Mouse (Mus musculus) thymus, postnatal 25 days (tissue): ENCODE results near the gene Etl4.

ENCODE experiments used
- DNase-seq: peaks from one replicate; pipeline ENCODE4 v3.0.0; 2022

Gene Etl4

DNA sequence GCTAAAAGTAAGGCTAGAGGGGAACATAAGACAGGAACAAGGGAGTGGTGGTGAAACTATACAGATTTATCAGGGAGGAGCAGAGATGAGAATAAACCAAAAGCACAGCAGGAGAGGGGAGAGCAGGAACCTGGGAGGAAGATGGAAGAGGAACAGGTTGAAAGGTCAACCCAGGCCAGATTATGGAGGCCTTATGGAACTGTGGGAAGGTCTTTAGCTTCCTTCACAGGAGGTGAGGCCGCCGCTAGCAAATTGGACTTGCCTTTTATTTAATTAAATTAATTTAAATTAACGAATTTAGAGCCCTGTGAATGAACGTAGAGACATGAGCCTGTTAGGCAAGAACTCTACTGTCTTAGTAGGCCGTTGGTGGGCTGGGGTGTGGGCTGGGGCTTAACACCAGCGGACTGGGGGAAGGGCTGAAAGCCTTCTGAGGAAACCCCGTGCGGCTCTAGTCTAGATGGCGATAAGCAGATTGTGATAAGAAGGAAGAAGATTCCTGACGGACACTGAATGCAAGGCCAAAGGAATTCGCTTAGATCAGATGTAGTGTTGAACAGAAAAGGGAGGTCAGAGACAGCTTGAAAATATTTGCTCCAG is 612.2 kb downstream of the Etl4 start:
- DNase-seq: no peak

- no peak for DNase-seq
Measured at GRCm38 (mm10) chr2:20523636-20524035, 614.1 kb downstream of the Etl4 start.

GRCm38 (mm10) chr2:20525879-20526593 is 616.5 kb downstream of the Etl4 start:
- DNase-seq: no peak

GRCm38 (mm10) chr2:20526856-20527255 is 617.3 kb downstream of the Etl4 start:
- DNase-seq: no peak

- DNase-seq: no peak
Measured at GRCm38 (mm10) chr2:20532623-20533022, 623.0 kb downstream of the Etl4 start.

DNA sequence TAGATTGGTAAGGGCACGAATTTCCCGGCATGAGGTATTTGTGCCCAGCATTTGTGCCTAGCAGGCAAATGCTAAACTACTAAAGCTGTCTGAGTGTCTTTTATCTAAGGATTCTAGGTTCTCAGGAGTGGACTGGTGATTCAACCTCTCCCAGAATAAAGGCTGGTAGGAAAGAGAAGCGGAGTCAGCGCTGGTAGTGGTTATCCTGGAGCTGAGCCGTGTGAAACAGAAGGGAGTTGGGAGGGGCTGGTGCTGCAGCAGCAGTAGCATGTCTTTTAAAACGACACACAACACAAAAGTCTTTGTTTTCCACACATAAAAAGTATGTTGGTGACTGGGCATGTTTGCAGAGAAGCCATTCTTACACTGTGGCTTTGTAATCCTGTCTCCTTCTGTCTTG is 628.2 kb downstream of the Etl4 start:
- no peak for DNase-seq

- DNase-seq: no peak
Measured at GRCm38 (mm10) chr2:20538871-20539270, 629.3 kb downstream of the Etl4 start.

DNA sequence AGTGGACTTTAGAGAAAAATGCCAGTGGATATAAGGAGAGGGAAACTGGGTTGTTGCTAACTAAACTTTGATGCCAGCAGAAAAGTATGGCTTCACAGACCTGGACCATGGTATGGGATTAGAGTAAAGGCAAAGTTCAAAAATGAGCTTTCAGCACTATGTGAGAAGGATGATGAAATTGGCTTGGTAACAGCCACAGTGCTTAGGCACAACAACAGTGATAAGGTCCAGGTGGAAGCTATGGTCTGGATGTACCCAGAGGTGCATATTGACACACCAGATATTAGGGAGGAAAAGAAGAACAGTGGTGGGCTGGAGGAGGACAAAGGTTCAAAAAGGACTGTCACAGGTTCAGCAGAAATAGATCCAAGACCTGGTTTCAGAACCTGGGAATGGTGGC is 631.7 kb downstream of the Etl4 start:
- no peak for DNase-seq

- no peak for DNase-seq
Measured at GRCm38 (mm10) chr2:20542286-20542685, 632.7 kb downstream of the Etl4 start.

- no peak for DNase-seq
Measured at GRCm38 (mm10) chr2:20545624-20546023, 636.0 kb downstream of the Etl4 start.

GRCm38 (mm10) chr2:20546496-20547348 is 637.1 kb downstream of the Etl4 start:
- DNase-seq: no peak

GRCm38 (mm10) chr2:20547349-20547677 is 637.7 kb downstream of the Etl4 start:
- no peak for DNase-seq

GRCm38 (mm10) chr2:20547686-20548624 is 638.4 kb downstream of the Etl4 start:
- DNase-seq: no peak

GRCm38 (mm10) chr2:20549065-20549464 is 639.5 kb downstream of the Etl4 start:
- DNase-seq: no peak

DNA sequence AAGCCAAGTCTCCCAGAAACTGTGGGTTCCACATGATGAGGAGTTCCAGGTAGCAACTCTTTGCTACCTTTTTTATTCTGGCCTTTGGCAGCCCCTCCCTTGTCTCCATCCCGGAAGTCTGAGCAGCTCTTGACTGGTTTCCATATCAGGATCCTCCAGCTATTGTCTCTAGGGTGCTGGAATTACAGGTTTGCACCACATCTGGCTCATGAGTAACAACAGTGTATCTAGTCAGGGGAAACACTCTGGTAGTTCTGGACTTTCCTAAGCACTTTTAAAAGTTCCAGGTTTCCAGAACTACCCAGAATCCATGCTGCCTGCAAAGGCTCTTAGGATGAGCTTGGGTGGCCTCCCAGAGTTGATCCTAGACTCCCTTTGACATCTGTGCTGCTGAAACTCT is 640.4 kb downstream of the Etl4 start:
- DNase-seq: no peak

GRCm38 (mm10) chr2:20555706-20556105 is 646.1 kb downstream of the Etl4 start:
- no peak for DNase-seq

GRCm38 (mm10) chr2:20559083-20559482 is 649.5 kb downstream of the Etl4 start:
- DNase-seq: no peak

DNA sequence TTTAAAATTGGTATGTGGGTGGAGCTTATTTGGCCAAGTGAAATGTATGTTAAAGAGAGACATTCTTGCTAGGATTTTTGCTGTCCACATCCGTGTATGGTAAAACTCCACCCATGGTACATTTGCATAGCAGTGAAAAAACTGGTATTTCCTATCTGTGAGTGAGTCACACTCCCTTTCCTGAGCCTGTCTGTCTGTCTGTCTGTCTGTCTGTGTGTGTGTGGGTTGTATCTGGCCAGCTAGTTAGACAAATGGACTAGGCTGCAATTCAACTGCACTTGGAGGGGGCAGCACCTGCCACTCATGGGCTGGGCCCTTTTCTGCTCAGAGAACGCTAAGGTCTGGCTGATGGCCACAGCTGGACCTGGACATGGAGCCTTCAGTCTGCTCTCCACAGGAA is 650.1 kb downstream of the Etl4 start:
- DNase-seq: no peak

DNA sequence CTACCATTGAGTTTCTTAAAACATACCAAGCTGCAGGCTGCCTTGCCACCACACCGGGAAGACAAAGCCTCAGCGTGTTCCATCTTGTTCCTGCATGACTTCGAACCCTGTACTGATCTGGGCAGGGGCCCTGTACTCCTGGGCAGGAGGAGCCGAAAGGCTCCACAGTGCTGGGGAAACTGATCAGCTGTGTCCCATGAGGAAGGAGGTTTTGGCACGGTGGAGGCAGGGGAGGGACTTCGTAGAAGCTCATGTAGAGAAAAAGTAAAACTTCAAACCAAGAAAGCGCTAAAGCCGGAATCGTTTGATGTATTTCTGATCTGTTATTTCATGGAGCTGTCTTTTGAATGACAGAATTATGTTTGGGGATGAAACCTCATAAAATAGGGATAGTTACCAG is 651.0 kb downstream of the Etl4 start:
- no peak for DNase-seq

- no peak for DNase-seq
Measured at GRCm38 (mm10) chr2:20563036-20563435, 653.5 kb downstream of the Etl4 start.

GRCm38 (mm10) chr2:20568456-20568855 is 658.9 kb downstream of the Etl4 start:
- DNase-seq: no peak

GRCm38 (mm10) chr2:20571940-20572339 is 662.4 kb downstream of the Etl4 start:
- no peak for DNase-seq

DNA sequence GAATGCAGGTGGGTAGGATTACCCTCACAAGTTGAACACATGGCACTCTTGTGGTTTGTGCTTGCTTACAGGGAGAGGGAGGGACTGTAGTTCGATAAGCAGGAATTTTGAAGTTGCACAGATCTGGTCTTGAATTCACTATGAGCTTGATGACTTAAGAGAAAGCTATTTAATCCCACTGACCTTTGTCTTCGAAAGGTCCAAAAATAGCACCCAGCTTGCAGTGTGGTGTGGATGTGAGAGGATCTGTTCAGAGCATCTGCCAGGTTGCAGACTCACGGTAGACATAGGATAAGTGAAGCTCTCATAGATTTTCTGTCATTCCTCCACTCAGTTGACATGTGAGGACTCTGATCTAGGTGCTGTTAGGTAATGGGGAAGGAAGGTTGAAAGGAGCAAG is 670.8 kb downstream of the Etl4 start:
- no peak for DNase-seq
